Mouse (Mus musculus) forebrain, postnatal 0 days (tissue): ENCODE measurements around the gene Aif1. TPM values are rescaled to one million over a fixed set of nuclear protein-coding genes. Genes with fewer than 3 reads are reported as not detected.

Source experiments
- ATAC-seq: fragments of 200-750 bp; cut with Nextera tagmentation; 2 replicates; pipeline ENCODE4 v1.8.0; 2017; ENCODE audit warnings: mild to moderate bottlenecking, moderate library complexity
- DNase-seq: peaks from one replicate; pipeline ENCODE4 v3.0.0-alpha.2; 2015
- H3K27ac ChIP-seq: fragments of 300-500 bp; sonication (generic); 2 replicates; pipeline ENCODE4 v1.5.1; 2014; ENCODE audit warnings: low read depth, mild to moderate bottlenecking, antibody characterized with exemption, low read length, moderate library complexity, mixed read lengths
- H3K27me3 ChIP-seq: fragments of 300-500 bp; sonication (generic); 2 replicates; pipeline ENCODE4 v1.6.1; 2014; ENCODE audit warnings: mild to moderate bottlenecking, low read length, mixed read lengths; ENCODE audit not compliant: insufficient read depth
- H3K36me3 ChIP-seq: fragments of 300-500 bp; sonication (generic); 2 replicates; pipeline ENCODE4 v1.6.1; 2014; ENCODE audit warnings: mild to moderate bottlenecking, moderate library complexity; ENCODE audit not compliant: insufficient read depth
- H3K4me1 ChIP-seq: fragments of 300-500 bp; sonication (generic); 2 replicates; pipeline ENCODE4 v1.6.1; 2014; ENCODE audit warnings: antibody characterized with exemption; ENCODE audit not compliant: insufficient read depth
- H3K4me2 ChIP-seq: fragments of 300-500 bp; sonication (generic); 2 replicates; pipeline ENCODE4 v1.6.1; 2014; ENCODE audit warnings: low read depth, mild to moderate bottlenecking, moderate library complexity
- H3K4me3 ChIP-seq: fragments of 300-500 bp; sonication (generic); 2 replicates; pipeline ENCODE4 v1.5.1; 2014; ENCODE audit warnings: low read depth, low read length, mixed read lengths
- H3K9ac ChIP-seq: fragments of 300-500 bp; sonication (generic); 2 replicates; pipeline ENCODE4 v1.6.1; 2014; ENCODE audit warnings: mild to moderate bottlenecking
- H3K9me3 ChIP-seq: fragments of 300-500 bp; sonication (generic); 2 replicates; pipeline ENCODE4 v1.6.1; 2016; ENCODE audit warnings: low read length
- CTCF ChIP-seq: sonication (generic); IDR thresholded peaks from 2 replicates; pipeline ENCODE4 v1.5.1; 2016; ENCODE audit warnings: antibody characterized with exemption, control low read depth, low read depth
- WGBS: fragments of 180-500 bp; shearing (Covaris S2); extraction: QIAGEN DNeasy Blood & Tissue Kit; methylation state at CpG from one replicate; pipeline ENCODE4 v1.1.7; 2014; 5-methylcytosine and 5-hydroxymethylcytosine counted together
- polyA plus RNA-seq: library from polyadenylated mRNA; unstranded; fragments of >200 nt; fragmentation: Nextera tagmentation; extraction: Ambion mirVana; gene quantifications from 2 replicates; pipeline ENCODE4 v1.2.1, GENCODE M21; 2015
- total RNA-seq: library from RNA; depleted of rRNA; stranded (reverse); fragments of >200 nt; gene quantifications from 2 replicates; pipeline ENCODE4 v1.2.3, GENCODE M21; 2014

Aif1 gene
- total and polyA plus RNA-seq, 2 experiments from 2014 or later, result 1.9 to 8.4 TPM

DNA sequence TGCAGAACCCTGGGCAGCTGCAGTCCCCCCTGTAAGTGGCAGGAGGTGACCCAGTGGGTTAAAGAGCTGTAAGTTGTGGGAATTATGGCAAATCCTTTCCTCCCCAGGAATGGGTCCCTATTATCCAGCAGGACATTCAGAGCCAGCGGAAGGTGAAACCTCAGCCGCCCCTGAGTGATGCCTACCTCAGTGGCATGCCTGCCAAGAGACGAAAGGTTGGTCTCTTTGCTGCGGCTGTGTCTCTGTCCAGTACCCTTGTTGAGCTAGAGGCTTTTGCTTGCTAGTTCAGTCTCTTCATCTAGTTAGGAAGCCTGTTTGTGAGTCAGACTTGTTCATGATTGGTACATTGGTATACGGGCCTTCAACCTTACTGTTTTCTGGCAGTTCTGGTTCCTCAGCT lies 29.7 kb downstream of the Aif1 start:
- no peak for TF ChIP-seq CTCF
- no peak overlapping the region for H3K4me2 ChIP-seq
- no peaks in the 10 kb centered on the region for H3K4me1 ChIP-seq
- DNase-seq (peak; percentile 22), ATAC-seq (no peak)
- H3K9me3 ChIP-seq, result no peaks in the 10 kb centered on the region
- no peak overlapping the region for H3K9ac ChIP-seq
- H3K27me3 ChIP-seq, result no peaks in the 10 kb centered on the region
- no peak overlapping the region for H3K4me3 ChIP-seq
- no peak overlapping the region for H3K27ac ChIP-seq
- peaks cover 97% of the 10 kb centered on the region for H3K36me3 ChIP-seq
- WGBS, result 83% methylated on average over 5 of the region's 5 CpGs

DNA sequence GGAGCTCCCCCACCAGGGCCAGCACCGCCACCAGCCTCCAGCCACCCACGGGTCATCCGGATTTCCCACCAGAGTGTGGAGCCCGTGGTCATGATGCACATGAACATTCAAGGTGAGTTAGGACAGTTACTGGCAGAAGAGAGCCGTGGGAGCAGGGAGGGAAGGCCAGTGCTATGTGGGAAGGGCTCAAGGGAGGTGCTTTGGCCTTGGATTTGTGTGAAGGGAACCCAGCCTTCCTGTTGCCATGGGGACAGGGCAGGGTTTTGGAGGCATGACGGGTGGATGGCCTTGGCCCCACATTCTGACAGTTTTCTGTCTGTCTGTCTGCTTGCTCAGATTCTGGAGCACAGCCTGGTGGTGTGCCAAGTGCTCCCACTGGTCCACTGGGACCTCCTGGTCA lies 33.9 kb downstream of the Aif1 start:
- Histone ChIP-seq H3K27me3 (no peaks in the 10 kb centered on the region), H3K9ac (no peak overlapping the region), H3K9me3 (no peaks in the 10 kb centered on the region), H3K4me2 (no peak overlapping the region), H3K36me3 (peaks cover 87% of the 10 kb centered on the region), H3K4me1 (no peaks in the 10 kb centered on the region), H3K27ac (no peak overlapping the region), H3K4me3 (no peak overlapping the region)
- ATAC-seq, result no peak
- WGBS, result 89% methylated on average over 6 of the region's 6 CpGs
- DNase-seq, result no peak
- no peak for TF ChIP-seq CTCF

DNA sequence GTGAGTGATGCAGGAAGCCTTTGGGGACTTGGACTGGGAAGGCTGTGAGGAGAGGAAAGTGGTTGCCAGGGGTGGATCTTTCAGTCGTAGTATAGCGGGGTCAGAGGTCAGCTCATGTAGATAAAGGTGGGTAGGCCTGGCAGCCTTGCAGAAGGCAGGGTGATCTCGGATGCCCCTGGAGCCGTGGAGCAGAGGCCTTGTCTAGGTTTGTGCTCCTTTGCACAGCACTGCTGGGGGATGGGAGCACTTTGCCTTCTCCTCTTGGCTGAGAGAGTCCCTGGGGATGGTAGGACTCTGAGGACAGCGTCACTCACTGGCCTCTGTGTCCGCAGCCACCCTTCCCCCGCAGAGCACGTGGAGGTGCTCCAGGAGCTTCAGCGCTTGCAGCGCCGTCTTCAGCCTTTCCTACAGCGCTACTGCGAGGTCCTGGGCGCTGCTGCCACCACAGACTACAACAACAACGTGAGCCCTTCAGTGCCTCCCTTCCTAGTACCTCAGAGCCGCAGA lies 35.3 kb downstream of the Aif1 start:
- TF ChIP-seq CTCF, result no peak
- no peak for ATAC-seq

DNA sequence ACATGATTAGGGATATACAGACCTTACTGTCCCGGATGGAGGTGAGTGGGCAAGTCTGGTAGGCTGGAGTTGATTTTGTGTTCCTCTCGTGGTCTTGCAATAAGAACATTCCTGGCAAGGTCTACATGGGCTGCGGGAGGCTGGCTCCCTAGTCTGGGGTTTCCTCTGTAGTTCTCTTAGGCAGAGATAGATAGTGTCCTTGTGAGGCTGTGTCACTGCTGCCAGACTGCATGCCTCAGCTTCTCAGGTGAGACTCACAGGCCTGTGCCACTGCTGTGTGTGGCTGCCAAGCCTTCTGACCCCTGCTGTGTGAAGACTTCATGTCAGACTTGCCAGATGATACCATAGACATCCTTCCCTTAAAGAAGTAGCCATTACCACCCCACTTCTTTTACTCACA lies 36.6 kb downstream of the Aif1 start:
- Histone ChIP-seq H3K36me3 (peaks cover 60% of the 10 kb centered on the region), H3K27me3 (no peaks in the 10 kb centered on the region), H3K4me3 (no peak overlapping the region), H3K9me3 (no peaks in the 10 kb centered on the region), H3K4me1 (peaks cover 7% of the 10 kb centered on the region), H3K27ac (no peak overlapping the region), H3K9ac (no peak overlapping the region), H3K4me2 (no peak overlapping the region)
- no peak for ATAC-seq
- 89% methylated on average over 3 of the region's 3 CpGs for WGBS
- TF ChIP-seq CTCF, result no peak
- no peak for DNase-seq

More for the DNA sequence above, 35.3 kb downstream of the Aif1 start:
- H3K4me2 ChIP-seq, result no peak overlapping the region
- no peaks in the 10 kb centered on the region for H3K27me3 ChIP-seq
- DNase-seq, result no peak
- WGBS, result 80% methylated on average over 16 of the region's 16 CpGs
- H3K27ac ChIP-seq, result no peak overlapping the region
- no peaks in the 10 kb centered on the region for H3K9me3 ChIP-seq
- H3K36me3 ChIP-seq, result peaks cover 73% of the 10 kb centered on the region
- H3K4me3 ChIP-seq, result no peak overlapping the region
- peaks cover 7% of the 10 kb centered on the region for H3K4me1 ChIP-seq
- no peak overlapping the region for H3K9ac ChIP-seq

DNA sequence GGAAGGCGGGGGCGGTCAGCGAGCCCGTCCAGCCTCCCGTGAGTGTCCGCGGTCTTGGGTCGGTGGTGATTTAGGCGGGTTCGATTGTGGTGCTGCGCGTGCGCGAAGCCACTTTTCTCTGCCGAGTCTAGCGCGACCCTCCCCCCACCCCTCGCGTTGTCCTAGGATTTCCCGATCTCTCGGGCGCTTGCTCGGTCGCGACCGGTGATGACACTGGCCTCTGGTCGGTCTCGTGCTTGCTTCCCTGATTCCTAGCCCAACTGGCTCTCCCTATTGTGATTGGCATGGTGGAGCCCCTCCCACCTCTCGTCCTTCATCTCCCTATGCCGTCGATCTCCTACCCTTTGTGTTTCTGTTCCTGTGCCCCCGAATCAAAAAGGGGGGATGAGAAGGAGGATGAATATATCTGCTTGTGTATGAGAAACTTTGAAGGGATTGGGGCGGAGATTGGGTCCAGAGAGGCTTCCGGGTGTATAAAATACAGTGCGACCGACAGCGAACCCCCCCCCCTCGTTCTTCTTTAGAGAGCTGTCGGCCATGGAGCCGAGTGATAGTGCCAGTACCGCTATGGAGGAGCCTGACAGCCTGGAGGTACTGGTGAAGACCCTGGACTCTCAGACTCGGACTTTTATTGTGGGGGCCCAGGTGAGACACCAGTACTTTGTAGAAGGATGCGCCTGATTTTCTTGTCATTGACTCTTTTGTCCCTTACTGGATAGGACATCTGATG lies 40.1 kb downstream of the Aif1 start:
- peak overlapping the region; percentile 90 for H3K27ac ChIP-seq
- no peaks in the 10 kb centered on the region for H3K9me3 ChIP-seq
- DNase-seq (no peak), ATAC-seq (peak; percentile 58)
- peak overlapping the region; percentile 92 for H3K4me3 ChIP-seq
- H3K27me3 ChIP-seq, result no peaks in the 10 kb centered on the region
- peaks cover 7% of the 10 kb centered on the region for H3K4me1 ChIP-seq
- no peak for TF ChIP-seq CTCF
- WGBS, result under 1% methylated on average over 43 of the region's 43 CpGs
- H3K36me3 ChIP-seq, result peaks cover 26% of the 10 kb centered on the region
- H3K4me2 ChIP-seq, result peak overlapping the region; percentile 83
- peak overlapping the region; percentile 73 for H3K9ac ChIP-seq

DNA sequence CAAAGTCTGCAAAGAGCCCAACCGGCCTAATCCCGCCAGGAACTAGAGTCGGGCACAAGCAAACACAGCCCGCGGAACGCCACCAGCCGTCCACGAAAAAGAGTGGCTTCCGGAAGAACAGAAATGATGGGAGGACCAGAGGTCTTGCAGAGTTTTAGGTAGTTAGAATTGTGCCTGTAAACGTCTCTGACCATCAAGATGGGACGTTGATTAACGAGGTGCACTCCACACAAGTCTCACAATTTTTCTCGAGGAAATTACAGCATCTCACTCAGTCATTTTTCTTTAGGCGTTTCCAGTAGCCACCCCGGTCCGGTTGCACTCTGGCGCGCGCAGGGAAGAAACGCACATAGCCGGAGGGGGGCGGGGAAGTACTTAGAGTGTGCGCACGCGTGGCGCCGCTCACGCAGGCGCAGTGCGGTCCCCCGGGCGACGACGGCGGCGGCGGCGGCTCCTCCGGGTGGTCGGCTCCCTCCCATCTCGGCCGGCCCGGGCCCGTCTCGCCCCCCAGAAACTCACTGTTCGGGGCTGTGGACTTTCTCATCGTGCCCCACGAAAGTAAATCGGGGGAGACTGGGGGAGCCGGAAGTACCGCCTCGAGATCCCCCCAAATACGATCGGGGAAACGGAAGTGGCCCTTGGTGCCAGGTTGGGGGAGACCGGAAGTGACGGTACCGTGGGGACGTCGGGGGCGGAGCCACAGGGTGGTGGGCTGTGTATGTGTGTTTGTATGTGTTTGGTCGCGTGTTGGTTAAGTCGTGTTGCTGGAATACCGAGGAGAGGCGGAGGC lies 40.9 kb downstream of the Aif1 start, which contains the start of gene Bag6:
Gene Bag6 (plus strand): TSS at position 378 of the 790 bp plus-strand sequence.
- H3K27me3 ChIP-seq, result no peaks in the 10 kb centered on the region
- DNase-seq (peak; percentile 99), ATAC-seq (peak; percentile 94)
- H3K4me3 ChIP-seq, result peak within 1 kb of the TSS; percentile 92
- peaks cover 18% of the 10 kb centered on the region for H3K36me3 ChIP-seq
- H3K4me2 ChIP-seq, result peak within 1 kb of the TSS; percentile 83
- H3K4me1 ChIP-seq, result peaks cover 7% of the 10 kb centered on the region
- no peaks in the 10 kb centered on the region for H3K9me3 ChIP-seq
- H3K27ac ChIP-seq, result peak within 1 kb of the TSS; percentile 90
- TF ChIP-seq CTCF, result peak; percentile 10; the same call in 1 of the 2 replicates
- under 1% methylated on average over 66 of the region's 66 CpGs for WGBS
- H3K9ac ChIP-seq, result peak within 1 kb of the TSS; percentile 73

DNA sequence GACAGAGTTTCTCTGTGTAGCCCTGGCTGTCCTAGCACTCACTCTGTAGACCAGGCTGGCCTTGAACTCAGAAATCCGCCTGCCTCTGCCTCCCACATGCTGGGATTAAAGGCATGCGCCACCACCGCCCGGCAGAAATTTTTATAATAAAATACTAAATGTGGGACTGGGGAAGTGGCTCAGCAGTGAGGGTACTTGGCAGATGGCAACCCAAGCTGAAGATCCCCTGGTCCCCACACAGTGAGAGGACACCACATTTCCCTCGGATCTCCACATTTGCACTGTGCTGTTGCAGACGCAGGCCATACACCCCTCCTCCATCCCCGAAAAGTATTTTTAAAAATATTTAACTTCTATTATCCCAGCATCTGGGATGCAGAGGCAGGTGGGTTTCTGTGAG lies 42.4 kb downstream of the Aif1 start:
- no peak overlapping the region for H3K9ac ChIP-seq
- ATAC-seq, result no peak
- peaks cover 7% of the 10 kb centered on the region for H3K4me1 ChIP-seq
- H3K27me3 ChIP-seq, result no peaks in the 10 kb centered on the region
- H3K27ac ChIP-seq, result no peak overlapping the region
- no peak for TF ChIP-seq CTCF
- H3K9me3 ChIP-seq, result no peaks in the 10 kb centered on the region
- H3K4me2 ChIP-seq, result no peak overlapping the region
- DNase-seq, result no peak
- 95% methylated on average over 7 of the region's 7 CpGs for WGBS
- H3K4me3 ChIP-seq, result no peak overlapping the region
- peaks cover 3% of the 10 kb centered on the region; the same call in 1 of the 2 replicates for H3K36me3 ChIP-seq
